Mouse (Mus musculus) liver, postnatal 0 days (tissue): ENCODE results near the gene Mocs3. TPM values are rescaled to one million over a fixed set of nuclear protein-coding genes. Genes with fewer than 3 reads are reported as not detected.

ENCODE experiments used
- ATAC-seq: fragments of 200-750 bp; cut with Nextera tagmentation; 2 replicates; pipeline ENCODE4 v1.8.0; 2017; ENCODE audit warnings: mild to moderate bottlenecking, moderate library complexity
- DNase-seq: peaks from one replicate; pipeline ENCODE4 v3.0.0-alpha.2; 2016
- H3K27ac ChIP-seq: fragments of 300-500 bp; sonication (generic); 2 replicates; pipeline ENCODE4 v1.5.1; 2014; ENCODE audit warnings: antibody characterized with exemption, moderate library complexity, mild to moderate bottlenecking, low read depth
- H3K27me3 ChIP-seq: fragments of 300-500 bp; sonication (generic); 2 replicates; pipeline ENCODE4 v1.6.1; 2014; ENCODE audit warnings: low read length, control low read depth, mixed read lengths; ENCODE audit not compliant: insufficient read depth
- H3K36me3 ChIP-seq: fragments of 300-500 bp; sonication (generic); replicated peaks from 2 replicates; pipeline ENCODE4 v1.6.1; 2014; ENCODE audit warnings: mild to moderate bottlenecking, control low read depth, low read length, moderate library complexity, mixed read lengths; ENCODE audit not compliant: insufficient read depth
- H3K4me1 ChIP-seq: fragments of 300-500 bp; sonication (generic); 2 replicates; pipeline ENCODE4 v1.6.1; 2014; ENCODE audit warnings: antibody characterized with exemption, mild to moderate bottlenecking, control low read depth; ENCODE audit not compliant: insufficient read depth
- H3K4me2 ChIP-seq: fragments of 300-500 bp; sonication (generic); 2 replicates; pipeline ENCODE4 v1.6.1; 2014; ENCODE audit warnings: low read depth, mild to moderate bottlenecking, low read length, moderate library complexity, mixed read lengths
- H3K4me3 ChIP-seq: fragments of 300-500 bp; sonication (generic); 2 replicates; pipeline ENCODE4 v1.5.1; 2014; ENCODE audit warnings: low read depth, low read length
- H3K9ac ChIP-seq: fragments of 300-500 bp; sonication (generic); replicated peaks from 2 replicates; pipeline ENCODE4 v1.6.1; 2014; ENCODE audit warnings: mild to moderate bottlenecking, moderate library complexity
- H3K9me3 ChIP-seq: fragments of 300-500 bp; sonication (generic); 2 replicates; pipeline ENCODE4 v1.6.1; 2016; ENCODE audit warnings: mild to moderate bottlenecking, control low read depth, low read length, mixed read lengths
- CTCF ChIP-seq: sonication (generic); IDR thresholded peaks from 2 replicates; pipeline ENCODE4 v1.5.1; 2016; ENCODE audit warnings: antibody characterized with exemption, low read depth
- EP300 ChIP-seq: IDR thresholded peaks from 2 replicates; pipeline ENCODE4 v1.6.1; 2016; ENCODE audit warnings: antibody characterized with exemption, low read depth, mild to moderate bottlenecking
- WGBS: fragments of 180-500 bp; shearing (Covaris S2); extraction: QIAGEN DNeasy Blood & Tissue Kit; methylation state at CpG from one replicate; pipeline ENCODE4 v1.1.7; 2014; ENCODE audit not compliant: insufficient replicate concordance; 5-methylcytosine and 5-hydroxymethylcytosine counted together
- polyA plus RNA-seq: library from polyadenylated mRNA; unstranded; fragments of >200 nt; fragmentation: Nextera tagmentation; extraction: Ambion mirVana; gene quantifications from 2 replicates; pipeline ENCODE4 v1.2.1, GENCODE M21; 2015

The Mocs3 gene
- polyA plus RNA-seq, 1 experiment from 2014 or later: 3.6 TPM

DNA sequence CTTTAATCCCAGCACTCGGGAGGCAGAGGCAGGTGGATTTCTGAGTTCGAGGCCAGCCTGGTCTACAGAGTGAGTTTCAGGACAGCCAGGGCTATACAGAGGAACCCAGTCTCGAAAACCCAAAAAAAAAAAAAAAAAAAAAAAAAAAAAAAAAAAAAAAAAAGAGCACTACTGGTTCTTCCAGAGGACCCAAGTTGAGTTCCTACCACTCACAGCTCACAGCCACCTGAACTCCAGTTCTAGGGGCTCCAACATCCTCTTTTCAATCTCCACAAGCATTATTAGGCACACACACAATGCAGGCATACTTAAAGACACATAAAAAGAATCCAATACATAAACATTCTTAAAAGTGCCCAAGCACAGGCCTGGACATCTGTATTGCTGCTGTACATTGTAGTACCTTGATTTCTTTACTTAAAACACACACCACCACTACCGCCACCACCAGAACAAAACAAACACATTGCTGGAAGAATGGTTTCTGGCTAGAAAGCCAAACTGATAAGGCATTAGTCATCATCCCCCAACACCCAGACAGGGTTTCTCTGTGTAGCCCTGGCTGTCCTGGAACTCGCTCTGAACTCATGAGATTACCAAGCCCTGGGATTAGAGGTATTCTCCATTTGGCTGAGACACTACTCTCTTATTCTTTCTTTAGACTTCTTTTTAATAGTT lies 30.3 kb upstream of the Mocs3 start:
- 58% methylated on average over 4 of the region's 5 CpGs for WGBS
- H3K9me3 ChIP-seq: no peaks in the 10 kb centered on the region
- DNase-seq (no peak), ATAC-seq (no peak)
- peaks cover 37% of the 10 kb centered on the region for H3K36me3 ChIP-seq
- no peak overlapping the region for H3K4me2 ChIP-seq
- H3K27ac ChIP-seq: no peak overlapping the region
- H3K27me3 ChIP-seq: no peaks in the 10 kb centered on the region
- H3K4me1 ChIP-seq: peaks cover 46% of the 10 kb centered on the region
- H3K4me3 ChIP-seq: no peak overlapping the region
- TF ChIP-seq EP300 (no peak), CTCF (no peak)
- no peak overlapping the region for H3K9ac ChIP-seq

DNA sequence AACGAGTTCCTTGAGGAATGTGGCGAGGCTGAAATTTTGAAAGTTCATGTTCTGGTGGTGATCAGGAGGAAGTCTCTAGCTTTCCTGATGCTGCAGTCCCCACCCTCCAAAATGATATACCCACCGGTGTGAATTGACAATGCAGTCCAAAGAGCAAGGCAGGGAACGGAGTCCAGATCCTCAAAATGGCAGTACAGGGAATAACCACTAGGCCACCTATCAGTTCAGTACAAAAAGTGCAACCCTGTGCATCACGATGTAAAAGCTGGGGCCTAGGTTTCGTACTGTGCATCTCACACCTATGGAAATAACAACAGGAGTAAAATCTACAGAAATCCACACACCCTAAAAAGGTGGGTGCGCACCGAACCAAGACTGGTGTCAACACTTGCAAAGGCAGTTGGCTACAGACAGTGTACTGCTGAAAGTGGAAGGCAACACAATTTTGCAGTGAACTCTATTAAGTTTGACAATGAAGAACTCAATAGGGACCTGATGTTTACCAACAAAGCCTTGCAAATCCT lies 25.9 kb upstream of the Mocs3 start:
- Histone ChIP-seq H3K27me3 (no peaks in the 10 kb centered on the region), H3K36me3 (peaks cover 28% of the 10 kb centered on the region), H3K9me3 (no peaks in the 10 kb centered on the region), H3K27ac (no peak overlapping the region), H3K4me3 (peak overlapping the region; percentile 96), H3K4me2 (peak overlapping the region; percentile 95), H3K9ac (0 out of 2 replicates have a peak overlapping the region, but pooled peaks have one; percentile 6), H3K4me1 (peaks cover 42% of the 10 kb centered on the region)
- 78% methylated on average over 8 of the region's 8 CpGs for WGBS
- TF ChIP-seq CTCF: no peak
- TF ChIP-seq EP300: no peak
- DNase-seq: no peak
- ATAC-seq: no peak

DNA sequence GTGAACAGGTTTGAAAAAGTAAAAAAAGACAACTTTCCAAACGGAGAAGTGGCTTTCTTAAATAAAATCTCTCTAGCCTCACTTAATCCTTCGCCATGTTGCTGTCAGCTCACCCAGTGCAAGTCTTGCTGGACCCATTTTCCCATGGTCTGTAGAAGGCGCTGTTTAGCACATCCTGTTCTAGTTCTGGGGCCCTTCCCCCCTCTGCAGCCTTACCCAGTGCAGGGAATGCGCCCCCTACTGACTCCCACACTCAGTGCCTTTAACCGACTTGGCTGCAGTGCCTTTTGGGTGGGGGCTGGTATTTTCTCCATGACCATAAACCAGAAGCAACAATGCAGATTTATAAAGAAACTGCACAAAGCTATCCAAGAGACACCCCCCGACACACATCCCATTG lies 25.2 kb upstream of the Mocs3 start:
- DNase-seq (peak; percentile 93), ATAC-seq (peak; percentile 54)
- Histone ChIP-seq H3K27ac (peak overlapping the region; percentile 99), H3K4me2 (peak overlapping the region; percentile 95), H3K9ac (peak overlapping the region; percentile 99), H3K36me3 (peaks cover 31% of the 10 kb centered on the region), H3K27me3 (no peaks in the 10 kb centered on the region), H3K4me1 (peaks cover 38% of the 10 kb centered on the region), H3K9me3 (no peaks in the 10 kb centered on the region), H3K4me3 (peak overlapping the region; percentile 96)
- 6% methylated on average over 6 of the region's 6 CpGs for WGBS
- TF ChIP-seq CTCF: peak; percentile 99
- peak; percentile 66 for TF ChIP-seq EP300

DNA sequence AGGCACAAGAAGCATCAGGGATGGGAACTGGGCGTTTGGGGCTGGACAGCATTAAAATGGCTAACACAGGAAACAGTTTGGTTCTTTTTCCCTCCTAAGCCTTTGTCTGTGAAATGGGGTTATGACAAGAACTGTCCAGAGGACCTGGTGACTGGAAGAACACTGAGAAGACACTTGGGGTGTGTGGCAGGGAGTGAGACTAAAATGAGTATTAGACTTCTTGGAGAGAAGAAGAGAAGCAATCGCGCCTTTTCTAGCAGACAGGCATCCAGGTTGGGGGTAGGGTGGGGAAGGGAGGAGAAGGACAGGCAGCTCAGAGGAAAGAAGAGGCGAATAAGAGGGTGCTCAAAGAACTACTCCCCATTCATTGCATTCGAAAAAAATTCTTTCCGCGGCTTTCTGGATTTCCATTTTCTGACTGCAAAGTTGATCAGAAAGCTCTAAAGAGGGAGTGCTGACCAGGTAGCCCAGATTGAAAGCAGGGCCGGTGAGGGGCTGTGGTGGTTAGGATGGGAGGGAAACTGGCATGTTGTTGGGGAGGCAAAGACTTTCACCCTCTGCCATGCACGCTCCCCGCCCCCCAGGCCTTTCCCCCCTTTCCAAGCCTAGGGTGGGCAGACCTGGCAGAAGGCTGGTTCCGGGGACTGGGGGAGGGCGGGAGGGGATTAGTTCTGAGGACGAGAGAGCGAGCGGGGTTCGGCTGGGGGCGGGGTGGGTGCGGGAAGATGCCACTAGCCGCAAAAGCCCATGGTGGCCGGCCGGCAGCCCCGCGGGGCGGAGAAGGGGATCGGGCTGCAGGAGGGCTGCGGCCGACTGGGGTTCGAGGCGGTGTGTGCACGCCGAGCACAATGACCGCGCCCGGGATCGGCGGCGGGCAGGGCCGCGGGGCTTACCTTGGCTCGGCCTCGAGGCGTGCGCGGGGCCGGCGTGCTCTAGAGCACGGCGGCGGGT lies 24.5 kb upstream of the Mocs3 start:
- H3K27ac ChIP-seq: peak overlapping the region; percentile 99
- H3K4me1 ChIP-seq: peaks cover 31% of the 10 kb centered on the region
- DNase-seq (peak; percentile 58), ATAC-seq (peak; percentile 7)
- TF ChIP-seq EP300: no peak
- no peak for TF ChIP-seq CTCF
- no peaks in the 10 kb centered on the region for H3K9me3 ChIP-seq
- H3K27me3 ChIP-seq: no peaks in the 10 kb centered on the region
- peak overlapping the region; percentile 99 for H3K9ac ChIP-seq
- H3K36me3 ChIP-seq: peaks cover 31% of the 10 kb centered on the region
- peak overlapping the region; percentile 96 for H3K4me3 ChIP-seq
- H3K4me2 ChIP-seq: peak overlapping the region; percentile 95
- under 1% methylated on average over 23 of the region's 49 CpGs for WGBS

DNA sequence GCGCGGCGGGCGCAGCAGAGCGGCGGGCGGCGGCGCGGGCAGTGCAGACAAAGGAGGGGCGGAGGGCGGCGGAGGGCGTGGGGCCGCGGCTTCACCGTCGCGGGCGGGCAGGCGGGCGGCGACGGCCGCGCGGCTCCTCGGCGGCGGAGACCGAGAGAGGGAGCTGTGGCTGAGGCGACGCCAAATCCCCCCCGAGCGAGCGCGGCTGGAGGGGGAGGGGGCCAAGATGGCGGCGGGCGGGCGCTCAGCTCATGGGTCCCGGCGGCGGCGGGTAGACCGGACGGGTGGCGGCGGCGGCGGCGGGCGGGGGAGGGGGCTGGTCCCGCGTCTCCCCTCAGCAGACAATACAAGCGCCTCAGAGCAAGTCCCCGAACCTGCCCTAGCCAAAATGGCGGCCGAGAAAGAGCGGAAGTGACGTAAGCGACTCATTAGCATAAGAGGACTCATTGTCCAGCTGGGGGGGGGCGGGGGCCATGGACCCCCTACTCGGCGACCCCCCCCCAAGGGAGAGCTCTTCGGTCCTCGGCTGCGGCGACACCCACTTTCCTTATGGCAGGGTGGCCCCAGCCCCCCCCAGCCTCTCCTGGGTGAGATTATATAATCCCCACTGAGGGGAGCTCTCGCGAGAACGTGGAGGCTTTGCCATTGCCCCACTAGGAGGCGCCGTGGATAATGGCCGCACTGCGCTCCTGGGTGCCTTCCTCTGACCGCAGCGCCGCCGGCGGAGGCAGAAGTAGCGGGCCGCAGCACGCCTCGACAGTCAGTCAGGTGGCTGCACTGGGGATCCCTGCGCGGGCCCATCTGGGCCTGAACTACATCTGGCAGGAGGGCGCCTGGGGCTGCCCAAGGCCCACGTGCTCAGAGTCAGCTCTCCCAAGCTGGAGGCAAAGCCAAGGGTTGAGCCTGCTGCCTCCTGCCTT lies 23.4 kb upstream of the Mocs3 start, which contains the start of gene Adnp:
Gene Adnp, minus strand, starts transcription at position 388 of the 920 bp plus-strand sequence.
- Histone ChIP-seq H3K4me1 (peaks cover 25% of the 10 kb centered on the region), H3K4me3 (peak within 1 kb of the TSS; percentile 96), H3K9ac (peak within 1 kb of the TSS; percentile 99), H3K36me3 (peaks cover 37% of the 10 kb centered on the region), H3K9me3 (no peaks in the 10 kb centered on the region), H3K27ac (peak within 1 kb of the TSS; percentile 99), H3K27me3 (no peaks in the 10 kb centered on the region), H3K4me2 (peak within 1 kb of the TSS; percentile 95)
- DNase-seq (peak; percentile 96), ATAC-seq (peak; percentile 90)
- under 1% methylated on average over 44 of the region's 89 CpGs for WGBS
- TF ChIP-seq EP300: peak; percentile 91
- TF ChIP-seq CTCF: peak; percentile 95
